Mouse (Mus musculus): ENCODE data around the gene Cep112. TPM values are rescaled to one million over a fixed set of nuclear protein-coding genes. Genes with fewer than 3 reads are reported as not detected.

Gene Cep112
- polyA plus RNA-seq, 1 experiment, result 0.43 TPM

- H3K4me2 ChIP-seq (ENCODE audit: low read depth), result peak overlapping the region; percentile 63
- H3K36me3 ChIP-seq (ENCODE audit: control insufficient read depth, insufficient read depth), result no peaks in the 10 kb centered on the region
- no peaks in the 10 kb centered on the region for H3K27me3 ChIP-seq (ENCODE audit: control insufficient read depth, insufficient read depth, insufficient read length)
- H3K4me3 ChIP-seq, result no peak overlapping the region
- no peak overlapping the region for H3ac ChIP-seq (ENCODE audit: control insufficient read depth, insufficient read length)
- H3K79me2 ChIP-seq (ENCODE audit: control insufficient read depth, insufficient read depth), result no peaks in the 10 kb centered on the region
- peak in 2 of 3 experiments; percentile 35 to 46 for TF ChIP-seq MYOG (IDR thresholded peaks at IDR 0.05; ENCODE audit: control insufficient read depth in 1 of 3, insufficient read depth in 1 of 3, insufficient read length in 2 of 3, low read depth in 2 of 3)
- no peak for TF ChIP-seq E2F4 (IDR thresholded peaks at IDR 0.05; ENCODE audit: insufficient read depth)
- peak in 2 of 3 experiments; percentile 52 to 75 for TF ChIP-seq MYOD1 (IDR thresholded peaks at IDR 0.05; ENCODE audit: control insufficient read depth in 1 of 3, insufficient read length in 2 of 3, low read depth in 2 of 3)
These were observed 332.8 kb downstream of the Cep112 start for GRCm38 (mm10) chr11:108757626-108758430.

- TF ChIP-seq TCF3 (IDR thresholded peaks at IDR 0.05; ENCODE audit: insufficient read length, low read depth) (no peak), USF1 (IDR thresholded peaks at IDR 0.05; ENCODE audit: low read depth) (no peak), POLR2AphosphoS2 (IDR thresholded peaks at IDR 0.05; ENCODE audit: insufficient read length, low read depth) (no peak), MYOG (IDR thresholded peaks at IDR 0.05; ENCODE audit: control insufficient read depth in 1 of 3, insufficient read depth in 1 of 3, insufficient read length in 2 of 3, low read depth in 2 of 3) (no peak), MAX (IDR thresholded peaks at IDR 0.05; ENCODE audit: low read depth) (no peak), SRF (IDR thresholded peaks at IDR 0.05; ENCODE audit: control insufficient read depth, insufficient read length, low read depth) (no peak), E2F4 (IDR thresholded peaks at IDR 0.05; ENCODE audit: insufficient read depth) (no peak), TCF12 (IDR thresholded peaks at IDR 0.05; ENCODE audit: insufficient read depth, poor library complexity, severe bottlenecking) (no peak), REST (IDR thresholded peaks at IDR 0.05; ENCODE audit: insufficient read depth, insufficient read length) (no peak), CEBPB (IDR thresholded peaks at IDR 0.05; ENCODE audit: insufficient read depth, poor library complexity, severe bottlenecking) (no peak), MYOD1 (IDR thresholded peaks at IDR 0.05; ENCODE audit: control insufficient read depth in 1 of 3, insufficient read length in 2 of 3, low read depth in 2 of 3) (no peak), POLR2A (IDR thresholded peaks at IDR 0.05; ENCODE audit: insufficient read length, low read depth) (no peak)
- Histone ChIP-seq H3K79me2 (ENCODE audit: control insufficient read depth, insufficient read depth) (no peaks in the 10 kb centered on the region), H3ac (ENCODE audit: control insufficient read depth, insufficient read length) (no peak overlapping the region), H3K36me3 (ENCODE audit: control insufficient read depth, insufficient read depth) (no peaks in the 10 kb centered on the region), H3K27me3 (ENCODE audit: control insufficient read depth, insufficient read depth, insufficient read length) (no peaks in the 10 kb centered on the region), H3K4me2 (ENCODE audit: low read depth) (no peak overlapping the region), H3K4me3 (no peak overlapping the region)
These were observed 345.1 kb downstream of the Cep112 start for GRCm38 (mm10) chr11:108770064-108770463.

GRCm38 (mm10) chr11:108774019-108774670 is 349.2 kb downstream of the Cep112 start:
- Histone ChIP-seq H3K4me2 (ENCODE audit: low read depth) (no peak overlapping the region), H3K27me3 (ENCODE audit: control insufficient read depth, insufficient read depth, insufficient read length) (no peaks in the 10 kb centered on the region), H3ac (ENCODE audit: control insufficient read depth, insufficient read length) (no peak overlapping the region), H3K36me3 (ENCODE audit: control insufficient read depth, insufficient read depth) (no peaks in the 10 kb centered on the region), H3K79me2 (ENCODE audit: control insufficient read depth, insufficient read depth) (no peaks in the 10 kb centered on the region), H3K4me3 (no peak overlapping the region)
- TF ChIP-seq MYOG (IDR thresholded peaks at IDR 0.05; ENCODE audit: control insufficient read depth in 1 of 3, insufficient read depth in 1 of 3, insufficient read length in 2 of 3, low read depth in 2 of 3) (no peak), TCF12 (IDR thresholded peaks at IDR 0.05; ENCODE audit: insufficient read depth, poor library complexity, severe bottlenecking) (no peak), MAX (IDR thresholded peaks at IDR 0.05; ENCODE audit: low read depth) (no peak), SRF (IDR thresholded peaks at IDR 0.05; ENCODE audit: control insufficient read depth, insufficient read length, low read depth) (no peak), USF1 (IDR thresholded peaks at IDR 0.05; ENCODE audit: low read depth) (no peak), TCF3 (IDR thresholded peaks at IDR 0.05; ENCODE audit: insufficient read length, low read depth) (no peak), MYOD1 (IDR thresholded peaks at IDR 0.05; ENCODE audit: control insufficient read depth in 1 of 3, insufficient read length in 2 of 3, low read depth in 2 of 3) (no peak), POLR2AphosphoS2 (IDR thresholded peaks at IDR 0.05; ENCODE audit: insufficient read length, low read depth) (no peak), REST (IDR thresholded peaks at IDR 0.05; ENCODE audit: insufficient read depth, insufficient read length) (no peak), POLR2A (IDR thresholded peaks at IDR 0.05; ENCODE audit: insufficient read length, low read depth) (no peak), E2F4 (IDR thresholded peaks at IDR 0.05; ENCODE audit: insufficient read depth) (no peak), CEBPB (IDR thresholded peaks at IDR 0.05; ENCODE audit: insufficient read depth, poor library complexity, severe bottlenecking) (no peak)

GRCm38 (mm10) chr11:108777158-108777557 is 352.2 kb downstream of the Cep112 start:
- TF ChIP-seq MYOD1 (IDR thresholded peaks at IDR 0.05; ENCODE audit: control insufficient read depth in 1 of 3, insufficient read length in 2 of 3, low read depth in 2 of 3), result no peak
- no peak for TF ChIP-seq POLR2AphosphoS2 (IDR thresholded peaks at IDR 0.05; ENCODE audit: insufficient read length, low read depth)

More at GRCm38 (mm10) chr11:108777158-108777557, 352.2 kb downstream of the Cep112 start:
- Histone ChIP-seq H3K79me2 (ENCODE audit: control insufficient read depth, insufficient read depth) (no peaks in the 10 kb centered on the region), H3K4me3 (no peak overlapping the region), H3K27me3 (ENCODE audit: control insufficient read depth, insufficient read depth, insufficient read length) (no peaks in the 10 kb centered on the region), H3K36me3 (ENCODE audit: control insufficient read depth, insufficient read depth) (no peaks in the 10 kb centered on the region), H3ac (ENCODE audit: control insufficient read depth, insufficient read length) (no peak overlapping the region), H3K4me2 (ENCODE audit: low read depth) (no peak overlapping the region)
